Mouse (Mus musculus) C2C12 (cell line): ENCODE data around the gene Nos1. TPM values are rescaled to one million over a fixed set of nuclear protein-coding genes. Genes with fewer than 3 reads are reported as not detected.
"Not testable (repeated sequence)": the region's sequence is repeated elsewhere in the genome, so short reads cannot be mapped to it uniquely, and the experiment has no call there.

Experiments
- H3K27me3 ChIP-seq: one replicate; pipeline ENCODE4 v1.6.1; 2011; ENCODE audit not compliant: control insufficient read depth, insufficient read depth, insufficient read length
- H3K36me3 ChIP-seq: one replicate; pipeline ENCODE4 v1.6.1; 2011; ENCODE audit not compliant: control insufficient read depth, insufficient read depth
- H3K4me3 ChIP-seq: one replicate; pipeline ENCODE4 v1.5.1; 2011; ENCODE audit warnings: mild to moderate bottlenecking, control low read depth; ENCODE audit not compliant: poor library complexity, insufficient read depth, severe bottlenecking
- H3K79me2 ChIP-seq: one replicate; pipeline ENCODE4 v1.6.1; 2011; ENCODE audit not compliant: control insufficient read depth, insufficient read depth
- H3K79me3 ChIP-seq: one replicate; pipeline ENCODE4 v1.6.1; 2011; ENCODE audit warnings: low read depth, control low read depth
- H3ac ChIP-seq: one replicate; pipeline ENCODE3; 2011; ENCODE audit warnings: low read depth; ENCODE audit not compliant: control insufficient read depth, insufficient read length
- CEBPB ChIP-seq: IDR thresholded peaks from one replicate; pipeline ENCODE4 v1.6.1; 2011; ENCODE audit warnings: low read depth, mild to moderate bottlenecking, control low read depth, moderate library complexity
- CTCF ChIP-seq: IDR thresholded peaks from one replicate; pipeline ENCODE4 v1.5.1; 2011; ENCODE audit not compliant: control insufficient read depth, insufficient read depth, insufficient read length
- FOSL1 ChIP-seq: IDR thresholded peaks from one replicate; pipeline ENCODE4 v1.8.0; 2011; ENCODE audit warnings: mild to moderate bottlenecking, low read length; ENCODE audit not compliant: poor library complexity, insufficient read depth, severe bottlenecking
- MAX ChIP-seq: IDR thresholded peaks from one replicate; pipeline ENCODE4 v1.6.1; 2011; ENCODE audit warnings: mild to moderate bottlenecking, control low read depth
- MYOD1 ChIP-seq: IDR thresholded peaks from one replicate; pipeline ENCODE4 v1.6.1; 2011; ENCODE audit warnings: low read depth; ENCODE audit not compliant: control insufficient read depth, insufficient read length
- MYOG ChIP-seq: IDR thresholded peaks from one replicate; pipeline ENCODE4 v1.6.1; 2011; ENCODE audit not compliant: control insufficient read depth, insufficient read length; ENCODE audit errors: extremely low read depth
- USF1 ChIP-seq: IDR thresholded peaks from one replicate; pipeline ENCODE4 v1.6.1; 2011; ENCODE audit warnings: low read depth, mild to moderate bottlenecking, control low read depth, moderate library complexity
- polyA plus RNA-seq: library from polyadenylated mRNA; unstranded; fragments of >200 nt; fragmentation: generic; extraction: Trizol; gene quantifications from one replicate; pipeline ENCODE4 v1.2.1, GENCODE M21; 2012; ENCODE audit warnings: missing spikeins

The Nos1 gene
- polyA plus RNA-seq, 1 experiment = 0.19 TPM

- H3K4me3 ChIP-seq = no peak overlapping the region
- H3K79me2 ChIP-seq = no peaks in the 10 kb centered on the region
- no peak overlapping the region for H3ac ChIP-seq
- H3K27me3 ChIP-seq = no peaks in the 10 kb centered on the region
- H3K36me3 ChIP-seq = no peaks in the 10 kb centered on the region
- H3K79me3 ChIP-seq = no peaks in the 10 kb centered on the region
- TF ChIP-seq MYOG = no peak
- no peak for TF ChIP-seq MAX
- no peak for TF ChIP-seq MYOD1
- TF ChIP-seq CTCF = no peak
- no peak for TF ChIP-seq FOSL1
- TF ChIP-seq USF1 = no peak
- no peak for TF ChIP-seq CEBPB
Observed at GRCm38 (mm10) chr5:117874236-117874635, 93.4 kb downstream of the Nos1 start.

- H3K4me3 ChIP-seq = no peak overlapping the region
- H3K27me3 ChIP-seq = no peaks in the 10 kb centered on the region
- no peaks in the 10 kb centered on the region for H3K36me3 ChIP-seq
- H3ac ChIP-seq = no peak overlapping the region
- H3K79me3 ChIP-seq = no peaks in the 10 kb centered on the region
- TF ChIP-seq MYOG (no peak), CEBPB (no peak), MYOD1 (no peak), FOSL1 (no peak), MAX (no peak), CTCF (no peak), USF1 (no peak)
- no peaks in the 10 kb centered on the region for H3K79me2 ChIP-seq
Observed at GRCm38 (mm10) chr5:117879136-117879535, 98.3 kb downstream of the Nos1 start.

DNA sequence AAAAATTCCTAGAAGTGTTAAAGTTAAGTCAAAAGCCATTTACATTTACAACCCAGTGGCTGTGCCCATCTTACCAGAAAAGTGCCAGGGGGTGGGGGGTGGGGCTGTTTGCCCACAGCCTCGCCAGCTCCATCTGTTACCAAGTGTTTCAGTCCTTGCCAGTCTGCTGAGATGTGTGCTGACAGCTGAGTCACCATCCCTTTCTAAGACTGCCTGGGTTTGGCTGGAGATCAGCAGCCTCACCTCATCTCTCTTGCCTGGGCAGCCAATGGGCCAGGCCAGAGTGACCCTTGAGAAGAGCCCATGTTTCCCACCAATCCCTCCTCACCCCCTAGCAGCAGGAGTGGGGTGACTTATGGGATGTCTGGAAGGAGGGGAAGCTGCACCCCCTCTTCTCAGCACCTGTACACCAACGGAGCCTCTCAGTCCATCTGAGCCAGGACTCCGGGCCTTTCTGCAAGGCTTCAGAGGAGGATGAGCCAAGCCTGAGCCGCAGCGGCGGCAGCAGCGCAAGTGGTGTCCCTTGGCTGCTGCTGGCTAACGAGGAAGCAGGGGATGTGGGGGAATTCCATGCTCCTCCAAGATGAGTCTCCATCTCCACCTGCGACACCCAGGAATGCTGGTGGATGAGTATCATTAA, 100.2 kb downstream of the Nos1 start:
- TF ChIP-seq MYOD1 (peak; percentile 85), FOSL1 (peak; percentile 55), CTCF (no peak), MAX (no peak)
- Histone ChIP-seq H3K79me3 (no peaks in the 10 kb centered on the region), H3ac (no peak overlapping the region), H3K36me3 (no peaks in the 10 kb centered on the region), H3K4me3 (no peak overlapping the region), H3K79me2 (no peaks in the 10 kb centered on the region), H3K27me3 (no peaks in the 10 kb centered on the region)

DNA sequence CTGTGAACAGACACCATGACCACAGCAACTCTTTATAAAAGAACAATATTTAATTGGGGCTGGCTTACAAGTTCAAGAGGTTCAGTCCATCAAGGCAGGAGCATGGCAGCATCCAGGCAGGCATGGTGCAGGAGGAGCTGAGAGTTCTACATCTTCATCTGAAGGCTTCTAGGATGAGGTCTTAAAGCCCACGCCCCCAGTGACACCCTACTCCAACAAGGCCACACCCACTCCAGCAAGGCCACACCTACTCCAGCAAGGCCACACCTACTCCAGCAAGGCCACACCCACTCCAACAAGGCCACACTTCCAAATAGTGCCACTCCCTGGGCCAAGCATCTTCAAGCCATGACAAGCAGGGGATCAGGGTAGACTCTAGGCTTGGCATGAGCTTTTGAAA, 101.6 kb downstream of the Nos1 start:
- H3ac ChIP-seq, H3K27me3 ChIP-seq, H3K79me3 ChIP-seq, H3K36me3 ChIP-seq, H3K4me3 ChIP-seq, H3K79me2 ChIP-seq: not testable (repeated sequence)

GRCm38 (mm10) chr5:117884991-117885390, 104.2 kb downstream of the Nos1 start:
- Histone ChIP-seq H3K79me3 (no peaks in the 10 kb centered on the region), H3K36me3 (no peaks in the 10 kb centered on the region), H3K4me3 (no peak overlapping the region), H3ac (no peak overlapping the region), H3K79me2 (no peaks in the 10 kb centered on the region), H3K27me3 (no peaks in the 10 kb centered on the region)
- no peak for TF ChIP-seq MYOG
- no peak for TF ChIP-seq MYOD1
- TF ChIP-seq CTCF = no peak
- TF ChIP-seq USF1 = no peak
- TF ChIP-seq MAX = no peak

- Histone ChIP-seq H3K79me3 (no peaks in the 10 kb centered on the region), H3ac (no peak overlapping the region), H3K36me3 (no peaks in the 10 kb centered on the region), H3K79me2 (no peaks in the 10 kb centered on the region), H3K4me3 (no peak overlapping the region), H3K27me3 (no peaks in the 10 kb centered on the region)
- TF ChIP-seq MAX (no peak), CEBPB (no peak), FOSL1 (no peak), MYOD1 (no peak), USF1 (no peak)
Observed at GRCm38 (mm10) chr5:117888126-117888525, 107.3 kb downstream of the Nos1 start.
